Mouse (Mus musculus) limb, embryonic 13.5 days (tissue): Measurements from ENCODE around the gene Grsf1. TPM values are rescaled to one million over a fixed set of nuclear protein-coding genes. Genes with fewer than 3 reads are reported as not detected.

Experiments used
- ATAC-seq: fragments of 200-750 bp; cut with Nextera tagmentation; 2 replicates; pipeline ENCODE4 v1.8.0; 2017; ENCODE audit warnings: low read depth, moderate number of reproducible peaks, moderate TSS enrichment; ENCODE audit not compliant: low FRiP score
- H3K27ac ChIP-seq: fragments of 300-500 bp; sonication (generic); 2 replicates; pipeline ENCODE4 v1.5.1; 2015; ENCODE audit warnings: inconsistent platforms, mild to moderate bottlenecking, moderate library complexity
- H3K27me3 ChIP-seq: fragments of 300-500 bp; sonication (generic); 2 replicates; pipeline ENCODE4 v1.6.1; 2015; ENCODE audit warnings: mild to moderate bottlenecking, inconsistent platforms
- H3K36me3 ChIP-seq: fragments of 300-500 bp; sonication (generic); 2 replicates; pipeline ENCODE4 v1.6.1; 2015; ENCODE audit warnings: inconsistent platforms, mild to moderate bottlenecking, moderate library complexity
- H3K4me1 ChIP-seq: fragments of 300-500 bp; sonication (generic); 2 replicates; pipeline ENCODE4 v1.6.1; 2015; ENCODE audit warnings: inconsistent platforms
- H3K4me2 ChIP-seq: fragments of 300-500 bp; sonication (generic); replicated peaks from 2 replicates; pipeline ENCODE4 v1.6.1; 2015; ENCODE audit warnings: inconsistent platforms, mild to moderate bottlenecking, moderate library complexity
- H3K4me3 ChIP-seq: fragments of 300-500 bp; sonication (generic); 2 replicates; pipeline ENCODE4 v1.5.1; 2015; ENCODE audit warnings: moderate library complexity, mild to moderate bottlenecking, inconsistent platforms
- H3K9ac ChIP-seq: fragments of 300-500 bp; sonication (generic); 2 replicates; pipeline ENCODE4 v1.6.1; 2015; ENCODE audit warnings: mild to moderate bottlenecking, inconsistent platforms
- H3K9me3 ChIP-seq: fragments of 300-500 bp; sonication (generic); 2 replicates; pipeline ENCODE4 v1.6.1; 2016; ENCODE audit warnings: inconsistent platforms
- WGBS: fragments of 180-500 bp; shearing (Covaris S2); methylation state at CpG from one replicate; pipeline ENCODE4 v1.1.7; 2015; 5-methylcytosine and 5-hydroxymethylcytosine counted together
- polyA plus RNA-seq: library from polyadenylated mRNA; unstranded; fragments of >200 nt; fragmentation: Nextera tagmentation; extraction: Ambion mirVana; gene quantifications from 2 replicates; pipeline ENCODE4 v1.2.1, GENCODE M21; 2015

The Grsf1 gene
- 53.0 and 54.8 TPM in 2 replicates for polyA plus RNA-seq

DNA sequence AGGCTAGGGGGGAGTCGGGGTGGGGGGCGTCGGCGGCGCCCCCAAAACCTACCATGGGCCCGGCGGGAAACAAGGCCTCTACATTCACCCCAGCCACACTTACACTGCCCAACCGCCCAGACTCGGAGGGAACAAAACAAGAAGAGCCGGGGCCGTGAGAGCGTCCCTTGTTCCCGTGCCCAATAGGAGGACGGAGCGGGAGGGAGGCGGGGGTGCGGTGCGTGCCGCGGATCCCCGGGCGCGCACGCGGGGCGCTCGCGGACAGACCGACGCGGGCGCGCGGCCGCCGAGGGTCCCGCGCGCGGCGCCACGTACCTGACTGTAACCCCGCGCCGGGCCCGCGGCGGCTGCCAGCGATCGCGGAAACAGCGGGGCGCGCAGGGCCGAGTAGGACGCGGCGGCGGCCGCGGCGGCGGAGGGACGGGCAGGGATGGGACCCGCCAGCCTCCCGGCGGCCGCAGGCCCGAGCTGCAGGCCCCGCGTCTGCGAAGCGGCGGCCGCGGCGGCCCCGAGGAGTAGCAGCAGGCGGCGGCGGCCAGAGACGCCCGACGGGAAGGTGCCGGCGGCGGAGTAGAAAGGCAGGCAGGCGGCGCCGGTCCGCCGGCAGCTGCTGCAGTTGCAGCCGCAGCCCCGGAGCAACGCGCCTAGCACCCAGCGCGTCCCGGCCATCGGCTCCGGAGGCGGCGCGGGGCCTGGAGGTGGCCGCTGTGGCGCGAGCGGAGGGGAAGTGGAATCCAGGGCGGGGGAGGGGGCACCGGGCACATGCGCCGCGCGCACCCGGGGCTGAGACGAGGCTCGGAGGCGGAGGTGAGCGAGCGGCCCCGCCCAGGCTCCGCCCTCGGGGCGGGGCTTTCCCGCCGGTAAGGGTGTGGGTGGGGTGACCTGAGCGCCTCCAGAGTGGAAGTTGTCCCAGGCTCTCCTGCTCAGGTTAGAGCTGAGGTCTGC, at the start of gene Grsf1:
Gene Grsf1, minus strand, starts transcription at position 729 of the 945 bp plus-strand sequence.
- H3K4me1 ChIP-seq = peaks cover 27% of the 10 kb centered on the region
- peak; percentile 92 for ATAC-seq
- H3K27ac ChIP-seq = peak within 1 kb of the TSS; percentile 95
- WGBS = under 1% methylated on average over 75 of the region's 127 CpGs
- H3K36me3 ChIP-seq = peaks cover 26% of the 10 kb centered on the region
- H3K4me3 ChIP-seq = peak within 1 kb of the TSS; percentile 93
- peak within 1 kb of the TSS; percentile 98 for H3K9ac ChIP-seq
- H3K9me3 ChIP-seq = no peaks in the 10 kb centered on the region
- H3K27me3 ChIP-seq = no peaks in the 10 kb centered on the region
- H3K4me2 ChIP-seq = peak within 1 kb of the TSS; percentile 88

DNA sequence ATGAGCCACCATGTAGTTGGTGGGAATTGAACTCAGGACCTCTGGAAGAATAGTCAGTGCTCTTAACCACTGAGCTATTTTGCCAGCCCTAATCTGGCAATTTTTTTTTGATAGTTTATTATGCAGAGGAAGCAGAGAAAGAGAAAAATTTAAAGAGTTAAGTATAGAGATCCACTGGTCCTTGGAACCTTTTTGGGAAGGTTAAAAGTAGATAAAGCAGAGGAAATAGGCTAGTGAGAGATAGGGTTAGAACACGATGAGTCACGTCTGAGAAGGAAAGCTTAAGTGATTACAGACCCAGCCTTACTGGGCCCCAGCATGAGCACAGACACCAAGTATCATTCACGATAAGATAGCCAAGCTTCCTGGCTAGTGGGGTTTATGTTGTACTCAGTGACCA, 48.1 kb upstream of the Grsf1 start:
- H3K27ac ChIP-seq = no peak overlapping the region
- peaks cover 22% of the 10 kb centered on the region for H3K4me1 ChIP-seq
- H3K36me3 ChIP-seq = 0 out of 2 replicates have a peak, but pooled peaks cover 4% of the 10 kb centered on the region
- no peaks in the 10 kb centered on the region for H3K9me3 ChIP-seq
- no peak overlapping the region for H3K9ac ChIP-seq
- H3K27me3 ChIP-seq = no peaks in the 10 kb centered on the region
- WGBS = 70% methylated on average over 3 of the region's 3 CpGs
- ATAC-seq = no peak
- no peak overlapping the region for H3K4me2 ChIP-seq
- no peak overlapping the region for H3K4me3 ChIP-seq

DNA sequence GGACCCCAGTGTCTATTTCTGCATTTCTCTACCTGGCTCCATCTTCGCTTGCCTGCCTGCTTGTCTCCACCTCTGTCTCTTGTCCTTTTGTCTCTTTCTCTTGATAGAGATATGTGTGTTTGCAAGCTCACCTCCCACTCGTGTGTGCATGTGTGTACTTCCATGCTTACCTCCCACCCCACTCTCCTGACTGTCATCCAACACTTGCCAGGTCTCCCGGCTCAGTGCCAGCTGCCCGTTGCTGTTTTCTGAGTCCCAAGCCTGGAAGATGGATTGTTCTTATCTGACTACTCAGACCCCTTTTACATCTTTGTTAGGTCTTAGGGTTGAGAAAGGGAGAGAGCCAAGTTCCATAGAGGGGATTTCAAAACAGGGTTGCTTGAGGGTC, 46.2 kb upstream of the Grsf1 start:
- Histone ChIP-seq H3K4me3 (peak overlapping the region; percentile 99), H3K27ac (no peak overlapping the region), H3K36me3 (no peaks in the 10 kb centered on the region), H3K9ac (peak overlapping the region; percentile 98), H3K27me3 (no peaks in the 10 kb centered on the region), H3K9me3 (no peaks in the 10 kb centered on the region), H3K4me1 (peaks cover 22% of the 10 kb centered on the region), H3K4me2 (peak overlapping the region; percentile 96)
- ATAC-seq = no peak
- WGBS = 26% methylated on average over 4 of the region's 4 CpGs

DNA sequence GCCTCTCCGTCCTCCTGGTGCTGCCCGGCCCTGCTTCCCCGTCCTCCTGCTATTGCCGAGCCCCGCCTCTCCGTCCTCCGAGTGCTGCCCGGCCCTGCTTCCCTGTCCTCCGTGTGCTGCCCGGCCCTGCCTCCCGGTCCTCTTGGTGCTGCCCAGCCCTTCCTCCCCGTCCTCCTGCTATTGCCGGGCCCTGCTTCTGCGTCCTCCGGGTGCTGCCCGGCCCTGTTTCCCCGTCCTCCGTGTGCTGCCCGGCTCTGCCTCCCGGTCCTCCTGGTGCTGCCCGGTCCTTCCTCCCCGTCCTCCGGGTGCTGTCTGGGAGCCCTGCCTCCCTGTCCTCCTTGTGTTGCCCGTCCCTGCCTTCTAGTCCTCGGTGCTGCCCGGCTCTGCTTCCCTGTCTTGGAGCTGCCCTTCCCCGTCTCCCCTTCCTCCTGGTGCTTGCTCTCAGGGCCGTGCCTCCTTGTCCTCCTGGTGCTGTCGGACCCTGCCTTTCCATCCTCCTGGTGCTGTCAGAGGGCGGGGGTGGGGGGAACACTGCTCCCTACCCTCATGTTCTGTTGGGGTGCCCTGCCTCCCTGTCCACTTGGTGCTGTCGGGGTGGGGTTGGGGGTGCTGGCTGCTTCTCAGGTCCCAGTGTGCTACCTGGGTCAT, 45.7 kb upstream of the Grsf1 start:
- Histone ChIP-seq H3K9me3 (no peaks in the 10 kb centered on the region), H3K4me1 (peaks cover 22% of the 10 kb centered on the region), H3K27me3 (no peaks in the 10 kb centered on the region), H3K4me3 (peak overlapping the region; percentile 99), H3K9ac (peak overlapping the region; percentile 98), H3K27ac (peak overlapping the region; percentile 87), H3K36me3 (no peaks in the 10 kb centered on the region), H3K4me2 (peak overlapping the region; percentile 96)
- 2% methylated on average over 31 of the region's 31 CpGs for WGBS
- ATAC-seq = peak; percentile 13; the same call in 1 of the 2 replicates

DNA sequence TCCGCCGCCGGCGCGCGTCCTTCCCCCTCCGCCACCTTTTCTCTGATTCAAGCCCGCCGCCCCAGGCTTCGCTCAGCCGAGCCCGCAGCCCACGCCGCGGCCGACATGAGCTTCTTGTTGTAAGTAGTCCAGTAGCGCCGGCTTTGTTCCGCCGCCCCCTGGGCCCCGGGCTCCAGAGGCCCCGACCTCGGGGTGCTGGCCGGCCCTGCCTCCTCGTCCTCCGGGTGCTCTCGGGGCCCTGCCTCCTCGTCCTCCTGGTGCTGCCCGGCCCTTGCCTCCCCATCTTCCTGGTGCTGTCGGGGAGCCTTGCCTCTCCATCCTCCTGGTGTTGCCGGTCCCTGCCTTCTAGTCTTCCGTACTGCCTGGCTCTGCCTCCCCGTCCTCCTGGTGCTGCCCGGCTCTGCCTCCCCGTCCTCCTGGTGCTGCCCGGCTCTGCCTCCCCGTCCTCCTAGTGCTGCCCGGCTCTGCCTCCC, 45.1 kb upstream of the Grsf1 start:
- Histone ChIP-seq H3K4me3 (peak overlapping the region; percentile 99), H3K27me3 (no peaks in the 10 kb centered on the region), H3K9me3 (no peaks in the 10 kb centered on the region), H3K9ac (peak overlapping the region; percentile 98), H3K36me3 (no peaks in the 10 kb centered on the region), H3K4me1 (peaks cover 22% of the 10 kb centered on the region), H3K27ac (peak overlapping the region; percentile 87), H3K4me2 (peak overlapping the region; percentile 96)
- WGBS = under 1% methylated on average over 36 of the region's 38 CpGs
- peak; percentile 71 for ATAC-seq

DNA sequence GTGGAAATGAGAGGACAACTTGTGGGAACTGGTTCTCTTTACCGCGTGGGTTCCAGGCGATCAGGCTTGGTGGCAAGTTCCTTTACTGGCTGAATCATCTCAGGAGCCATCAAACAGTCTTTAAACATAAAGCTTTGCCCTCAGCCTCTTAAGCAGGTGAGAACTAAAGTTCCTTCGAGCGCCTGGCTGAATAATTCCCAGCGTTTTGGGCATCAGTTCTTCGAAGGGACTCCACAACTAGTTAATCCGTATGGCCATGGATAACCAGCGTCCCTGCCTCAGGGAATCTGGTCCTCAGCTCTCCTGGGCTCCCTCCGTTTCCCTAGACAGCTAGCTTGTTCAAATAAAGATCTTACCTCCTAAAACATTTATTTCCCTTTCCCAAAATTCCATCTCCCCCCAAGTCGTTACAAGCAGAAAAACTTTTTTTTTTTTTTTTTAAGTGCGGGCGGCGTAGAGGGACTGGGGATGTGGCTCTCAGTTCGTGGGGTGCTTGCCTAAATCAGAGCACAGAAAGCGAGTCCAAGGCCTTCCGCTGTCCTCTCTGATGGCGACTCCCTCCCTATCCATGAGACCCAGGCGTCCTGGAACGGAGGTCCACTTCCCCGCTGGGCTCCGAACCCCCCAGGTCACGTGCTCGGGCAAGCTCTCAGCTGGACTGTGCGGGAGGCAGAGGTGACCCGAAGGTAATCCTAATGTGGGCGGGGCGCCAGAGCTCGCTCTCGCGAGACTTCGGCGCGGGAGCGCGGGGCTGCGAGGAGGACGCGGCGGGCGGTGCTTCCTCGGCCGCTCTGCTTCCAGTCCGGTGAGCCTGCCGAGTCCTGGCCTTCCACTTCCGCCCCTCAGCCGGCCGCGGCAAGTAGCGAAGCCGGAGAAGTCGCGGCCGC, 44.4 kb upstream of the Grsf1 start, which contains the start of gene Mob1b:
Gene Mob1b, plus strand, starts transcription at position 740 of the 887 bp plus-strand sequence.
- ATAC-seq = peak; percentile 96
- H3K36me3 ChIP-seq = no peaks in the 10 kb centered on the region
- H3K9ac ChIP-seq = peak within 1 kb of the TSS; percentile 98
- H3K4me3 ChIP-seq = peak within 1 kb of the TSS; percentile 99
- WGBS = under 1% methylated on average over 52 of the region's 54 CpGs
- H3K4me2 ChIP-seq = peak within 1 kb of the TSS; percentile 96
- H3K27ac ChIP-seq = peak within 1 kb of the TSS; percentile 87
- H3K9me3 ChIP-seq = no peaks in the 10 kb centered on the region
- peaks cover 22% of the 10 kb centered on the region for H3K4me1 ChIP-seq
- H3K27me3 ChIP-seq = no peaks in the 10 kb centered on the region

DNA sequence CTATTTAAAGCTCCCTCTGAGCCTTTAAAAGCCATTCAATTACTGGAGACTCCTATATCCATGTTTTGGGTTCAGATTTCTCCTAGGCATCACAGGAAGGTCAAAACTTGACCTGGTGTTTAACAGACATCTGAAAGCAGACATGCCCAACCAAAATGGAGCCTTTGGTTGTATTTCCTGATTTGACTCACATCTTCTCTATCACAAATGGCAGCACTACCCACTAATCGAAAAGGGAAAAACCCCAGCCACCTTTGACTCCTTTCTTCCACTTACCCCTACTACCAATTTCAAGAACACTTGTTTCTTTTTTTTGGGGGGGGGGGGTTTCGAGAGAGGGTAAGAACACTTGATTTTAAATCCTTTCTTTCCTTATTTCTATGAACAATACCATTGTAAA, 41.0 kb upstream of the Grsf1 start:
- no peak overlapping the region for H3K27ac ChIP-seq
- no peak for ATAC-seq
- 81% methylated on average over 2 of the region's 2 CpGs for WGBS

DNA sequence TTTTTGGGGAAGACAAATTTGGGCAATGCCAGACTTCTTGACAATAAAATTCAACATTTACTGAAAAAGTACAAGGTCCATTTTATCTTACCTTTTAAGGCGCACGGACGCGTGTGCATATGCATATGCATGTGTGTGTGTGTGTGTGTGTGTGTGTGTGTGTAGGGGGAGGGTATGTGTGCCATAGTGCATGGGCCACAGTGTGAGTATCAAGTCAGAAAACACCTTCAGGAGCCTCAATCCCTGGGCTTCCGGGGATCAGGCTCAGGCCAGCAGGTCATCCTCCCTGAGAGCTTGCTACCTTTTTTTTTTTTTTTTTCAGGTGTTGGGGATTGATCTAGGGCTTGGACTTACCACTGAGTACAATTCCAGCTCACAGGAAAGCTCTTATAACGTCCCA, 36.4 kb upstream of the Grsf1 start:
- no peaks in the 10 kb centered on the region for H3K9me3 ChIP-seq
- peaks cover 13% of the 10 kb centered on the region for H3K4me1 ChIP-seq
- ATAC-seq = no peak
- H3K9ac ChIP-seq = no peak overlapping the region
- 72% methylated on average over 6 of the region's 6 CpGs for WGBS
- no peak overlapping the region for H3K4me3 ChIP-seq
- no peak overlapping the region for H3K27ac ChIP-seq
- no peaks in the 10 kb centered on the region for H3K36me3 ChIP-seq
- no peaks in the 10 kb centered on the region for H3K27me3 ChIP-seq
- no peak overlapping the region for H3K4me2 ChIP-seq

More for the DNA sequence above, 41.0 kb upstream of the Grsf1 start:
- Histone ChIP-seq H3K36me3 (no peaks in the 10 kb centered on the region), H3K9ac (no peak overlapping the region), H3K4me3 (no peak overlapping the region), H3K27me3 (no peaks in the 10 kb centered on the region), H3K4me2 (no peak overlapping the region), H3K9me3 (no peaks in the 10 kb centered on the region), H3K4me1 (peaks cover 9% of the 10 kb centered on the region)

DNA sequence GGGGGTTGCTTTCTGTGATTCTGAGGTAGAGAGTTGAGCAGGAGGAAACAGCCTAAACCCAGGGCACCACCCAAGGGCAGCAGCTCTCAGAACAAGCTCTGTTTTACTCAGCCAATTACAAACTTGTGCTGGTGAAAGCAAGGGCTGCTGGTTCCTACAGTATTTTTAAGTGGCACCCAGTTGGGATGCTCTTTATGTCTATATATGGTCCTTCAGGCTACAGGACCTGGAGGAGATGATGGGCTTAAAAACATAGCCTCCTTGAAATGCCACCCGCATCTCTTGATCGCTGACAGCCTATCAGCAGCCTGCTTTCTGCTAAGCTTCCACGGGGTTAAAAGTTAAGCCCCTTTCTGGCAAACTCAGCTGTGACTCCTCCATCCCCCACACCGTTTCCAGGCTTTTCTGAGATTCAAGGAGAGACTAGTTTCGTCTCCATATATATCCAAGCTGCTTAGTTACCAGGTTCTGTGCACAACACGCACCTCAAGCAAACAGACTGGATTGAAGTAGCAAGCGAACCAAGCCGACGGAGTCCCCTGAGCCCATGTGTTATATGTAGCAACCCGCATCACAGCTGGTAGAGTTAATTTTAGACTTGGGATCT, 35.8 kb upstream of the Grsf1 start:
- ATAC-seq = peak; percentile 62
- peak overlapping the region; percentile 28 for H3K4me2 ChIP-seq
- H3K27ac ChIP-seq = peak overlapping the region; percentile 3; the same call in 1 of the 2 replicates
- peaks cover 13% of the 10 kb centered on the region for H3K4me1 ChIP-seq
- H3K36me3 ChIP-seq = no peaks in the 10 kb centered on the region
- no peak overlapping the region for H3K9ac ChIP-seq
- whole genome bisulfite sequencing = 24% methylated on average over 10 of the region's 10 CpGs
- no peaks in the 10 kb centered on the region for H3K9me3 ChIP-seq
- no peaks in the 10 kb centered on the region for H3K27me3 ChIP-seq
- H3K4me3 ChIP-seq = no peak overlapping the region

DNA sequence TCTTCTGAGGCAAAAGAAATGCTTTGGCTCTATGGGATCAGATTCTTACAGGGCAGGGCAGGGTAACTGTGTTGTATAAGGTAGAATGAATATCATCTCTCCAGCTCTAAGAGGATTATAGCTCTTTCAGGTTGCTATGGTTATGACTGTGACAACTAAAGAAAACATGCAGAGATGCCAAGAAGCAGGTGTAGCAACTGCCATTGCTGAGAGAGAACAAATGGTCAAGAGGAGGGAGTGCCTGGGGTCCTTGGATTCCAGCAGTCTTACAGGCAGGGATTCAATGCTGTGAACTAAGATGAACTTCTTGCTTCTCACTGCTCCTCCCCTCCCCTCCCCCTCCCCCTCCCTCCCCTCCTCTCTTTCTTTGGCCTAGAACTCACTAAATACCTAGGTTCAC, 35.2 kb upstream of the Grsf1 start:
- Histone ChIP-seq H3K4me1 (peaks cover 13% of the 10 kb centered on the region), H3K4me2 (no peak overlapping the region), H3K9ac (no peak overlapping the region), H3K27me3 (no peaks in the 10 kb centered on the region), H3K27ac (no peak overlapping the region), H3K4me3 (no peak overlapping the region), H3K9me3 (no peaks in the 10 kb centered on the region), H3K36me3 (no peaks in the 10 kb centered on the region)
- ATAC-seq = peak; percentile 80

DNA sequence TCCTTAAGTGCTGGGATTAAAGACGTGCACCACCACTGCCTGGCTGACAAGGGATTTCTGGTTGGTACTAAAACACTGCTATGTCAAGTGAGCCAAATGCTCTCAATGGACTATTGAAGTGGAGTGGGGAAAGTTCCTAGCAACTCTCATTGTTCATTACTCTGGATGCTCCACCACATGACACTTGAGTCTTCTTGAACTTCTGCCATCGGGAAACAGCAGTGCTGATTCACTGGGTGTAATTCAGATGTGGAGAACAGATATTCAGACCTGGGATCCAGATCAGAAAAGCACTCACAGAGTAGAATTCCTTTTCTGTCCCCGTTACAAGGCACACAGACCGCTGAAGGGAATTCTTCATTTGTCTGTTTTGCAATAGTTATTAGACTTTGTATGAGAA, 27.6 kb upstream of the Grsf1 start:
- ATAC-seq = no peak
- Histone ChIP-seq H3K4me2 (no peak overlapping the region), H3K27me3 (no peaks in the 10 kb centered on the region), H3K9me3 (0 out of 2 replicates have a peak, but pooled peaks cover 3% of the 10 kb centered on the region), H3K9ac (no peak overlapping the region), H3K36me3 (no peaks in the 10 kb centered on the region), H3K27ac (no peak overlapping the region), H3K4me3 (no peak overlapping the region), H3K4me1 (no peaks in the 10 kb centered on the region)
- WGBS = 85% methylated on average over 4 of the region's 4 CpGs
